Mouse (Mus musculus): ENCODE results near the gene Tmem175. TPM values are rescaled to one million over a fixed set of nuclear protein-coding genes. Genes with fewer than 3 reads are reported as not detected.

The Tmem175 gene
- polyA plus RNA-seq, 1 experiment from 2014 or later, result 24.0 TPM

DNA sequence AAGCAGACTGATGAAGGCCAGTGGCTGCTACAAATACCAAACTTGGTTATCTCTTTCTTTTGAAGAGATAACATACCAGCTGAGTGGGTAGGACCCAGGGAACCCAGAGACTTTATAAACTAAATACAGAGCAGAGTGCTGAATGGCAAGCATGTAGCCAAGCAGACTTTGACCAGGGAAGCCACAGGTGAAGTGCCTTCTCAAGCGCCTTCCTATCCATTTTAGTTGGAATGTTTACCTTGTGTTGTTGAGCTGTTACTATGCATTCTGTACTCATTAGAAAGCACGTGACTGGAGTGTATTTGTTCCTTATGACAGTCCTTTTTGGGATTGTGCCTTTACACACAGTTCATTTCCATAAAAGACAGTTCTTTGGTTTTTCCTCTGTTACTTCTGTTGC, 14.1 kb downstream of the Tmem175 start:
- ATAC-seq (ENCODE audit: low FRiP score), result no peak
- Histone ChIP-seq H3K4me2 (no peak overlapping the region), H3K4me3 (replicated peaks) (no peak overlapping the region), H3K36me3 (peaks cover 48% of the 10 kb centered on the region), H3K27ac (replicated peaks) (no peak overlapping the region), H3K9ac (replicated peaks) (no peak overlapping the region), H3K9me3 (replicated peaks) (no peaks in the 10 kb centered on the region), H3K27me3 (replicated peaks) (no peaks in the 10 kb centered on the region), H3K4me1 (no peaks in the 10 kb centered on the region)
- WGBS, result 89% methylated on average over 2 of the region's 2 CpGs

DNA sequence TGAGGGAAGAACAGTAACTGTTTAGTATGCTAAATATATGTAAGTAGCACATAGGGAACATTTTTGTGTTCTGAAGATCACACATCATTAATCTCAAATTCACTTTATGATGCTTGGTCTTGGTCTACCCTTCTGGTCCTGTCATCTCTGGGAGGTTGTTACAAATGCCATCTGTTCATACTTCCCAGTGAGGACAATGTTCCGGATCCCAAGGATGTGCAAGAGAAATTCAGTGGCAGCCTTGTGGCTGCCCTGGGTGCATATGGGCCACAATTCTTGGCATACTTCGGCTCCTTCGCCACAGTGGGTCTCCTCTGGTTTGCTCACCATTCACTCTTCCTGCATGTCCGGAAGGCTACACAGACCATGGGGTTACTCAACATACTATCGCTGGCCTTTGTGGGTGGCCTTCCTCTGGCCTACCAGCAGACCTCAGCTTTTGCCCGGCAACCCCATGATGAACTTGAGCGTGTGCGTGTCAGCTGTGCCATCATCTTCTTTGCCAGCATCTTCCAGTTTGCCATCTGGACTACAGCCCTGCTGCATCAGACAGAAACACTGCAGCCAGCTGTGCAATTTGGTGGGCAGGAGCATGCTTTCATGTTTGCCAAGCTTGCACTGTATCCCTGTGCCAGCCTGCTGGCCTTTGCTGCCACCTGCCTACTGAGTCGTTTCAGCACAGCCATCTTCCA, 16.2 kb downstream of the Tmem175 start:
- H3K9me3 ChIP-seq (replicated peaks), result no peaks in the 10 kb centered on the region
- no peak overlapping the region for H3K27ac ChIP-seq (replicated peaks)
- no peaks in the 10 kb centered on the region for H3K27me3 ChIP-seq (replicated peaks)
- ATAC-seq (ENCODE audit: low FRiP score), result peak; percentile 25; the same call in 1 of the 2 replicates
- H3K9ac ChIP-seq (replicated peaks), result no peak overlapping the region
- H3K4me1 ChIP-seq, result no peaks in the 10 kb centered on the region
- no peak overlapping the region for H3K4me2 ChIP-seq
- no peak overlapping the region for H3K4me3 ChIP-seq (replicated peaks)
- peaks cover 64% of the 10 kb centered on the region for H3K36me3 ChIP-seq
- WGBS, result 90% methylated on average over 9 of the region's 9 CpGs

- Histone ChIP-seq H3K27ac (replicated peaks) (no peak overlapping the region), H3K9me3 (replicated peaks) (no peaks in the 10 kb centered on the region), H3K4me3 (replicated peaks) (no peak overlapping the region), H3K4me2 (no peak overlapping the region), H3K36me3 (peaks cover 68% of the 10 kb centered on the region), H3K4me1 (no peaks in the 10 kb centered on the region), H3K27me3 (replicated peaks) (no peaks in the 10 kb centered on the region), H3K9ac (replicated peaks) (no peak overlapping the region)
- ATAC-seq (ENCODE audit: low FRiP score), result no peak
- WGBS, result 93% methylated on average over 3 of the region's 3 CpGs
Observed at GRCm38 (mm10) chr5:108646343-108646660, 16.7 kb downstream of the Tmem175 start.

DNA sequence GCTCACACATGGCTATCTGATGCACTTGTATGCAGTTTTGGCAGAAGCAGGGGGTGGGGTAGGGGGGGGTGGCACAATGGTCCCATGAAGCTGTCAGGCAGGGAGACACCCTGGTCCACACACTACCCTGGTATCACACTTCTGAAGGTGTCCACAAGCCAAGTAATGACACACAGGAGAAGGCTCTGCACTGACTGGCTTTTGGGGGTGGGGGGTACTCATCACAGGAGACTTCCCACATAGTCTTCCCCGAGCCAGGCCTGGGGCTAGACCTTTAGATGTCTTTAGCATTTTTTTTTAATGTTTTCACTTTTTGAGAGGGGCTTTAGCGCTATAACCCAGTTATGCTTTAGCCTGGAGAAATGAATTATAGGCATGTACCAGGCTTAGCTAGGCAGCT, 17.7 kb downstream of the Tmem175 start:
- Histone ChIP-seq H3K9ac (replicated peaks) (no peak overlapping the region), H3K4me1 (no peaks in the 10 kb centered on the region), H3K27me3 (replicated peaks) (no peaks in the 10 kb centered on the region), H3K4me3 (replicated peaks) (no peak overlapping the region), H3K4me2 (no peak overlapping the region), H3K36me3 (peaks cover 68% of the 10 kb centered on the region), H3K9me3 (replicated peaks) (no peaks in the 10 kb centered on the region), H3K27ac (replicated peaks) (no peak overlapping the region)
- no peak for ATAC-seq (ENCODE audit: low FRiP score)
- WGBS, result 97% methylated on average over 2 of the region's 2 CpGs

GRCm38 (mm10) chr5:108647820-108648465, 18.4 kb downstream of the Tmem175 start:
- no peak overlapping the region for H3K27ac ChIP-seq (replicated peaks)
- H3K4me1 ChIP-seq, result no peaks in the 10 kb centered on the region
- no peaks in the 10 kb centered on the region for H3K27me3 ChIP-seq (replicated peaks)
- 93% methylated on average over 2 of the region's 2 CpGs for WGBS
- no peak overlapping the region for H3K4me3 ChIP-seq (replicated peaks)
- ATAC-seq (ENCODE audit: low FRiP score), result no peak
- H3K4me2 ChIP-seq, result no peak overlapping the region
- peaks cover 68% of the 10 kb centered on the region for H3K36me3 ChIP-seq
- no peak overlapping the region for H3K9ac ChIP-seq (replicated peaks)
- no peaks in the 10 kb centered on the region for H3K9me3 ChIP-seq (replicated peaks)

- no peak overlapping the region for H3K9ac ChIP-seq (replicated peaks)
- no peak for ATAC-seq (ENCODE audit: low FRiP score)
- no peak overlapping the region for H3K27ac ChIP-seq (replicated peaks)
- H3K4me1 ChIP-seq, result no peaks in the 10 kb centered on the region
- 94% methylated on average over 11 of the region's 11 CpGs for WGBS
- no peak overlapping the region for H3K4me2 ChIP-seq
- no peaks in the 10 kb centered on the region for H3K27me3 ChIP-seq (replicated peaks)
- H3K36me3 ChIP-seq, result peaks cover 76% of the 10 kb centered on the region
- H3K4me3 ChIP-seq (replicated peaks), result no peak overlapping the region
- H3K9me3 ChIP-seq (replicated peaks), result no peaks in the 10 kb centered on the region
Observed at GRCm38 (mm10) chr5:108648937-108649576, 19.5 kb downstream of the Tmem175 start.

GRCm38 (mm10) chr5:108650341-108650740, 20.8 kb downstream of the Tmem175 start:
- H3K9ac ChIP-seq (replicated peaks), result no peak overlapping the region
- no peaks in the 10 kb centered on the region for H3K27me3 ChIP-seq (replicated peaks)
- H3K4me2 ChIP-seq, result no peak overlapping the region
- H3K4me3 ChIP-seq (replicated peaks), result no peak overlapping the region
- 91% methylated on average over 7 of the region's 7 CpGs for WGBS
- no peak for ATAC-seq (ENCODE audit: low FRiP score)
- no peak overlapping the region for H3K27ac ChIP-seq (replicated peaks)
- H3K4me1 ChIP-seq, result no peaks in the 10 kb centered on the region
- no peaks in the 10 kb centered on the region for H3K9me3 ChIP-seq (replicated peaks)
- H3K36me3 ChIP-seq, result peaks cover 85% of the 10 kb centered on the region

DNA sequence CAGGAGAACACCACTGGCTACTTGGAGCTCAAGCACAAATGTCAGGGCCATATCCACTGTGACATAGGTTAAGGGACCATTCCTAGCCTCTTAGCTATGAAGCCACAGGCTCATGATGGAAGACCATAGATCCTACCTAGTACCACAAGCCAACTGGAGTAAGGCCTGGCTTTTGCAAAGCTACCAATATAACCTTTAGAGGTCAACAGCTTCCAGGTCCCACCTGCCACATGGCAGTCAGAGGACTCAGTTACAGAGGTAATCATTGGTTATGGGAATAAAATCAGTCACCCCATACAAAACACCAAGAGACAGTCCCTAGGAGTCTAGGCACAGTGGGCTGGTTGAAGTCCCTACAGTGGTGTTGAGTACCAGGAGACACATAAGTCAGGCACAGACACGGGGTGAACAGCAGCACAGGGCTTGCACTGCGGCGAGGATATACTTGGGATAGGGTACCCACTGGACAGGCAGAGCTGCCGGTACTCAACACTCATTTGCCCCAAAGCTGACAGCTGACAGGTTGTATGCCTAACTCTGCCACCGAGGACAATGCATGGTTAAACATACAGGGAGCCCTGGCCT, 21.7 kb downstream of the Tmem175 start:
- Histone ChIP-seq H3K4me2 (no peak overlapping the region), H3K4me3 (replicated peaks) (no peak overlapping the region), H3K27me3 (replicated peaks) (no peaks in the 10 kb centered on the region), H3K4me1 (no peaks in the 10 kb centered on the region), H3K36me3 (peaks cover 91% of the 10 kb centered on the region), H3K9me3 (replicated peaks) (no peaks in the 10 kb centered on the region), H3K9ac (replicated peaks) (no peak overlapping the region), H3K27ac (replicated peaks) (no peak overlapping the region)
- 85% methylated on average over 5 of the region's 5 CpGs for whole genome bisulfite sequencing
- 0 out of 2 replicates have a peak, but pooled peaks have one; percentile 5 for ATAC-seq (ENCODE audit: low FRiP score)

GRCm38 (mm10) chr5:108651823-108652222, 22.3 kb downstream of the Tmem175 start:
- Histone ChIP-seq H3K27me3 (replicated peaks) (no peaks in the 10 kb centered on the region), H3K27ac (replicated peaks) (no peak overlapping the region), H3K9me3 (replicated peaks) (no peaks in the 10 kb centered on the region), H3K9ac (replicated peaks) (no peak overlapping the region), H3K4me2 (no peak overlapping the region), H3K36me3 (peaks cover 91% of the 10 kb centered on the region), H3K4me1 (no peaks in the 10 kb centered on the region), H3K4me3 (replicated peaks) (no peak overlapping the region)
- 59% methylated on average over 1 of the region's 1 CpGs for whole genome bisulfite sequencing
- peak; percentile 69; the same call in 1 of the 2 replicates for ATAC-seq (ENCODE audit: low FRiP score)

DNA sequence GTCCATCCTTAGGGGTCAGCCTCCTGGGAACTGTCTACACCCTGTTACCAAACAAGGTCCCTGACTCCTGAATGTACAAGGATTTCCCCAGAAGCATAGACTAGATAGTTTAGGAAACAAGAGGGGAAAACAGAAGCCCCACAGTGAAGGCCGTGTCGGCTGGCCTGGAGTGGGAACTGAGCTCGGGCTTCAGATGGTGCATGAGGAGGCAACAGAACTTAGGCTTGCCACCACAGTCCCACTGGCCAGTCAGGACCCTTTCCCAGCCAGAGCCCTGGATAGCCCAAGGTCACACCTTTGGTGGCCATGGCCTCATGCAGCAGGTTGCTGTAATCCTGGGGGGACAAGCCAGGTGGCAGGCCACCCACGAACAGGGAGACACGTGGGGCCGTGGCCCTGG, 23.8 kb downstream of the Tmem175 start:
- Histone ChIP-seq H3K27me3 (replicated peaks) (no peaks in the 10 kb centered on the region), H3K4me1 (peaks cover 10% of the 10 kb centered on the region), H3K9me3 (replicated peaks) (no peaks in the 10 kb centered on the region), H3K9ac (replicated peaks) (no peak overlapping the region), H3K27ac (replicated peaks) (no peak overlapping the region), H3K36me3 (peaks cover 85% of the 10 kb centered on the region), H3K4me3 (replicated peaks) (no peak overlapping the region), H3K4me2 (no peak overlapping the region)
- WGBS, result 91% methylated on average over 6 of the region's 6 CpGs
- no peak for ATAC-seq (ENCODE audit: low FRiP score)

DNA sequence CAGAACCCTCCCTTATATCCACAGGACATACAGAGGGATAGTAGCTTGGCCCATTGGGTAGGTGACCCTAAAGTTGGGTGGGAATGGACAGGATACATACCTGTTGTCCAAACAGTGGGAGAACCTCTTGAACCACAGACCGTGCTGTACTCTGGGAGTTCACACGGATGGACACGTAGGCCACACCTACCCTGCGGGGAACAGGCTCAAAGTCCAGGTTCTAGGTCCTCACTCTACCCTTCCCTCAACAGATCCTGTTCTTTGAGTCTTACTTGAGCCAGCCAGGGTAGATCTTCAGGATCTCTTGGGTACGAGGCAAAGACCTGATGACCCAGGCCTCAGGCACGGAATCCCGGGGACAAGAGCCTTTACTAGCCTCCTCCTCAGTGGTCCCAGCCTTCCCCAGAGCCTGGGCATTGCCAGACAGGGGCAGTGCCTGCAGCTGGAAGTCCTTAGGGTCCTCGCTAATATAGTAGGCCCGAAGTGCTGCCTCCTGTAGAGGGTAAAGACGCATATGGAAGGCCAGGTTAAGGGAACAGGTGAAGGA, 24.9 kb downstream of the Tmem175 start:
- H3K9ac ChIP-seq (replicated peaks), result no peak overlapping the region
- H3K4me1 ChIP-seq, result peaks cover 22% of the 10 kb centered on the region
- H3K4me3 ChIP-seq (replicated peaks), result no peak overlapping the region
- H3K4me2 ChIP-seq, result no peak overlapping the region
- no peak overlapping the region for H3K27ac ChIP-seq (replicated peaks)
- WGBS, result 94% methylated on average over 10 of the region's 10 CpGs
- peaks cover 73% of the 10 kb centered on the region for H3K36me3 ChIP-seq
- H3K27me3 ChIP-seq (replicated peaks), result no peaks in the 10 kb centered on the region
- H3K9me3 ChIP-seq (replicated peaks), result no peaks in the 10 kb centered on the region
- ATAC-seq (ENCODE audit: low FRiP score), result no peak
